Mouse (Mus musculus): Measurements from ENCODE around the gene Nr3c2.

Nr3c2 gene

DNA sequence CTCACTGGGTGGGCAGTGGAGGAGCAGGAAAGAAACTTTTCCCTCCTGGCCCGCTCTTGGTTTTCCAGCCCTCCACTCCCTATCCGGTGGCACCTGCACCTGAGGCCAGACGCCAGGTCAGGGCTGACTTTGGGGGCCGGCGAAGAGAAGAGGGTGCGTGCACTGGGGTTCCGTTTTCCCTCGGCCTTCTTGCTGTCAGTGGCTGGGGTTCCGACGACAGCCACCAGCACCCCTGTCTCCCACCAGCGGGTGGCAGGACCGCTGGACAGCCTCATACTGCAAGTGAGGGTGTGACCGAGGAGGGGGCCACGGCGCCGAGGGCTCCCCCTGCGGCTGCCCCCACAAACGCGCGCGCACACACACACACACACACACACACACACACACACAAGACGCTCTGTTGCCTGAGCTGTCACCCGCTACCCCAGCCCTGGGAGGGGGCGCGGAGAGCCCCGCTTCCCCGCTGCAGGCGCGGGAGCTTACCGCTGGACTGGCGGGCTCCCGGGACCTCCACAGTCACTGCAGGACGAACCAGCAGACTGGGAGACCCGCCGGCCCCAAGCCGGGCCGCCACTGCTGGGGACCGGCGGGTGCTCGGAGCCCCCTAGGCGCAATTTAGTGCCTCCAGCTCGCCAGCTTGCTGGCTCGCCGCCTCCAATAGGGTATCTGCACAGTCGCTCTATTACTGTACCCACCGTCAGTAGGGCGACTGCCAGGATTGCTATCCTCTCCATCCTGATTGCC lies at the start of gene Nr3c2:
TSS of gene Nr3c2 (plus strand) at position 32 of the 744 bp plus-strand sequence.
- CTCF ChIA-PET: no interaction called here

DNA sequence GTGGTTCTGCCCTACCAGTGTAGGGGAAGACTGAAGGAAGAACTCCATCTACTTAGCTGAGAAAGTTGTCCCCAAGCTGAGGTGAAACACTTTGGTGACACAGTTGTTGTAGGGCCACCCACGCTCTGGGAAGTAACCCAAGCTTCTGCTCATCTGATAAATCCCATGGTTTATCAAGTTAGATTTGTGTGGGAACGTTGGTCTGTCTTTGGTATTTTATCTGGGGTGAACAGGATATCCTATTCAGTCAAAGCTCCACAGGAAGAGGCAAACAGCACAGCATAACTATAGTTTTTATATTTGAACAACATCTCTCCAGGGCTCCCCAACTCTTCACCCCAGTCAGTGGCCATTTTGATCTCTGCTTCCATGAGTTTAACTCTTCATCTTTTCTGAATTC lies 40.7 kb upstream of the Nr3c2 start:
- CTCF ChIA-PET: no interaction called here

DNA sequence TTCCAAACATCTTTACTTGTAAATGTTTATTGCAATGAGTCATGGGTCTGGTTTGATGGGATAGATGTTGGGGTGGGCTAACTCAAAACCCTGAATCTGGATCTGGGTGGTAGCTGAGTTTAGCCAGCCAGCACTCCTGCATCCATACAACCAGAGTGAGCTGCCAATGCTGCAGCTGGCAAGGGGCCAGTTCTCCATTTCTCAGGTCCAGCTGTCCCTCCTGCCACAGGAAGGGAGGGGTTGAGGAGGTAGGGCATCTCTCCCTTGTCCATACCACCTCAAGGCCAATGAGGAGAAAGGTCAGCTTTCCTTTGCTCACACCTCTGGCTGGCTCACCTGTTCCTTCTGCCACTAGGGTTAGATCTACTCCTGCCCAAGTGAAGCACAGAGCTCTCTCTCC lies 39.5 kb upstream of the Nr3c2 start:
- CTCF ChIA-PET: no interaction called here

DNA sequence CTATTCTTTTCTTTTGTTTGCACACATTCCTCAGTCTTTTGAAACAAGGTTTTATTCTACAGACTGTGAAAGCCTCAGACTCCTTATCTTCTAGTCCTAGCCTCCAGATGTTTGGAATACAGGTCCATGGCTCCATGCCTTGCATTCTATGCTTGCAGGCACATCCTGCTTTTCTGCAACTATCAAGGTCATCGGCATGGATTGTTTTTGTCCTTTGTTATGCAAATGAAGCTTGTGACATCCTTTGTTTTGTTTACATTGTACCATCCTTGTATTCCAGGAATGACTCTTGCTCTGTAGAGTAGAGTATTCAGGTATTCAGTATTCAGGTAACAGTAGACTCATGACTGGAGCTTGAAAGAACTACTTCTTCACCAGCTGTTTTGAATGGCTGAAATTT lies 36.2 kb upstream of the Nr3c2 start:
- CTCF ChIA-PET: no interaction called here

DNA sequence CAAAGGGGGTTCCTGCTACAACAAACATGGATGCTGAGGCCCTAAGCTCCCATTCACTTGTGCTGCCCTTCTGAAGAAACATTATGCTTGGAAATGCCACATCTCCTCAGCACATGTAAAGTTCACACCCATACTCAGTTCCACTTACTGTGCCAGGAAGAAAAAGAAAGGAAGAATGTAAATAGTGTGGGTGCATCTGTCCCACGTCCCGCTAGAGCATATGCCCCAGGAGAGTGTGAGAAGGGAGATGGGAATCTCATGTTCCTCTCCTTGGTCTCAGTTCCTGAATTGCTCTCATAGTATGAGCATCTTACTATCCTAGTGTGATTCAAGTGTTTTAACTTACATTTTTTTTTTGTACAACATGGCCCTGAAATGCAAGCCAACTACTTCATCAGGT lies 22.4 kb upstream of the Nr3c2 start:
- CTCF ChIA-PET: no interaction called here

DNA sequence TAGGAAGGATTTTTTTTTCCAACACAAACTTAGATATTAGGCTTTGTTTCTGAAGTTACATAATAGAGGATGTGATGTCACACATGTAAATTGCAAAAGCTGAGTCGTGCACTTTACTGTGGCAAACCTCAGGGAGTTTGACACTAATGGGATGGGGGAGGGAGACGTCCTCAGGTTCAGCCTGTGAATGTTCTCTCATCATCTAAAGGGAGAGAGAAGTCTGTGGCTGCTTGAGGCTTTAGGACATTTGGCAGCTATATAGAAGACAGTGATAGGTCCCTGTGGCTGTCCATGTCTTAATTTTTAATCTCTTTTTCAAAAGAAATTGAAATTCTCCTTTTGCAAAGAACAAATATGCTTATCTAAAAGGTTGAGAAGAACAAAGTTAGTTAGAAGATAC lies 2.2 kb upstream of the Nr3c2 start:
- CTCF ChIA-PET: no interaction called here

DNA sequence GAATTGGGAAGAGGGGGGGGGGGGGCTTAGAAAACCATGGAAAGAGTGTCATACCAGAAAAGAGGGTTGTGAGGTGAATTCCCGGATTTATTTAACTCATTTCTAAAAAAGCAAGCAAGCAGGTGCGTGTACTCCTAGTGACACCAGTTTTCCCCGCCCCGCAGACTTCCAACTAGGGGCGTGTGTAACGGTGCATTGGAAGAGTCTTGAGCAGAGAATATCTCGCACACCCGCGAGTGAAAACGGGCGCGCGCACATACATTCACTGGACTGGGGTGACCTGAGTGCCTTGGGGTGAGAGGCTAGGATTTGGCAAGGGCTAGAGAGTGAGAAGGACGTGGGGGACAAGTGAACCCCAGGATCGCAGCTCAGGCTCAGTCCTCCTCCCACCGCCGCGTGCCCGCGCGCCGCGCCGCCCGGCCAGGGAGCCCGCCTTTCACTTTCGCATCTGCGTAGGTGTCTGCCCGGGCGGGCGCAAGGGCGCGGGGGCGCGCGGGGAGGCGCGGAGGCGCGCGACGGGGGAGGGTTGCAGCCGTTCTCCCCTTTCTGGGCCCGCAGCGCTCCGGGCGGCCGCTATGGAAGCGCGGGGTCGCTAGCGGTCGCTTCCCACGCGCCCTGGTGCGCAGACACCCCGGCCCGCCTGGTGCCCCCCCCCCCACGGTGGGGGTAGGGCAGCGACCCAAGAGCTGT lies 376 bp upstream of the Nr3c2 start:
- CTCF ChIA-PET: no interaction called here

DNA sequence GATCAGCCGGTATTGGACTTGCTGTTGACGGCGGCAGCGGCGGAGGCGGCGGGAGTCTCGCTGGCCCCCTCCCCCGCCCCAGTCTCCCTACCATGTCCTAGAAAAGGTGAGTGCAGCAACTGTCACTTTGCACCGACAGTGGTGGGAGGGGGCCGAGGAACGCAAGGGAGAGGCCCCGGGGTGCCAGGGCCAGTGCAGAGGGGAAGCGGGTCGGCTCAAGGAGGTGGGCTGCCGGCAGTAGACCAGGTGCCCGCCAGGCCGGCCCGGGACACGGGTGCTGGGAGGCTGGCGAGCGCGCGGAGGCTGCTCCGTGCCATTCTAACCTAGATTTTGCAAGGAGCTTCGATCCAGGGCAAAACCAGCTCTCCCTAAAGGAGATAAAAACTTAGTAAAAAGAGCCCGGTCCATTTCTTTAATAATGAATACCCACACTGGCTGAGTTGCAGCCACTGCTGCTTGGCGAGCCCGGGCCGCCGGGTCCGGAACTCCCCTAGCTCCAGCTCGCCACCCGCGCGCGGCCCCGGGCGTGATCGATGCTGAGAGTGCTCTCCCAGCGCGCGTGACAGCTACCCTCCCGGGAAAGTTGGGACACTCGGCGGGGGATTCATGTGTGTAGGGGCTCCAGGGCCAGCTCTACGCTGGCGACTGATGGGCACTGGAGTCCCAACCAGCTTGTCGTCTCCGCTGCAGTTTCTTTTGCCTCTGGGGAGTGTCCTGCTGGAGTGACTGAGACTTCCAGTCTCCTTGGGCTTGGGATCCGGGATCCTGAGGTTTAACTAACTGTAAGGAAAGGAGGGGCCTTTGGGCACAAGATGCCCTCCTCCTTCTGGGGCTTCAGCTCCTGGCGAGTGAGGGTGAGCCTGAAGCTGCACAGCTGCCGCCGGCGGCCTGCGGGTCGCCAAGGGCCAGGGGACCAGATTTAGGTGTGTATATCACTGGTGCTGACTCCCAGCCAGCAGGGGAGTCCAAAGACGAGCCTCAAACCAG lies 1.2 kb downstream of the Nr3c2 start:
- CTCF ChIA-PET: interaction anchor here (0.6 kb wide), 1 partner anchor 201 kb away, joined by 9 read pairs; no protein-coding TSS in a partner anchor

DNA sequence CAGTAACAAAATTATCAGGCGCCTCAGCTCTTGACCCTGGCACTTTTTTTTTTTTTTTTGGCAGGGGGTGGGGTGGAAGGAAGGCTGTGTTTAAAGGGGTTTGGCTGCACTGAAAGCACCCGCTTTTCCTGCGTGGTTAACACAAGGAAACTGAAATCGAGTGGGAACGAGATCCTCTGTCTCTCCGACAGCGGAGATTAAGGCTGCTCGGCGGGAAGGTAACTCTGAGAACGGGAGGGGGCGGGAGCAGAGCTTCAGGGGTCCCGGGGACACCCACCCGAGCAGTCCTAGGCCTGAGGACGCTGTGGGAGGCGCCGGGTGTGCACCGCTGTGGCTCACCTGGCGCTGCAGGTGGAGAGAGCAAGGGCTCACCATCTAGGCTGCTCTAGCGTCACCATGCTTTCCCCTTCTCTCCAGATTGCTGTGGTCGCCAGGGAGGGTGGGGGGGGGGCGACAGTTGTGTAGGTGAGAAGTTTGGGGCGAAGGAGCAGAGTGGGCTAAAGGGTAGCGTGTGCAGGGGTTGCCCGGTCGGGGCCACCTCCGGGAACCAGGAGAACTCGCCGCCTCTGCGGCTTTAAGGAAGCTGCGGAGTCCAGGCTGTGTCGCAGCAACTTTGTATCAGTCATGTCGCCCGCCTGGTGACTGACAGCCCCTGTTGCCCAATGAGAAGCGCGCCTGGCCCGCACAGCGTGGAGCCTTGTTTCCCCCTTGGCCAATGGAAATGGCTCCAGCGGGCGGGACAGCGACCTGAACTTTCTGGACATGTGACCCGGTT lies 2.4 kb downstream of the Nr3c2 start:
- CTCF ChIA-PET: interaction anchor here (0.6 to 0.7 kb wide), 2 partner anchors 15 to 200 kb away, joined by 3 to 9 read pairs; no protein-coding TSS in a partner anchor

DNA sequence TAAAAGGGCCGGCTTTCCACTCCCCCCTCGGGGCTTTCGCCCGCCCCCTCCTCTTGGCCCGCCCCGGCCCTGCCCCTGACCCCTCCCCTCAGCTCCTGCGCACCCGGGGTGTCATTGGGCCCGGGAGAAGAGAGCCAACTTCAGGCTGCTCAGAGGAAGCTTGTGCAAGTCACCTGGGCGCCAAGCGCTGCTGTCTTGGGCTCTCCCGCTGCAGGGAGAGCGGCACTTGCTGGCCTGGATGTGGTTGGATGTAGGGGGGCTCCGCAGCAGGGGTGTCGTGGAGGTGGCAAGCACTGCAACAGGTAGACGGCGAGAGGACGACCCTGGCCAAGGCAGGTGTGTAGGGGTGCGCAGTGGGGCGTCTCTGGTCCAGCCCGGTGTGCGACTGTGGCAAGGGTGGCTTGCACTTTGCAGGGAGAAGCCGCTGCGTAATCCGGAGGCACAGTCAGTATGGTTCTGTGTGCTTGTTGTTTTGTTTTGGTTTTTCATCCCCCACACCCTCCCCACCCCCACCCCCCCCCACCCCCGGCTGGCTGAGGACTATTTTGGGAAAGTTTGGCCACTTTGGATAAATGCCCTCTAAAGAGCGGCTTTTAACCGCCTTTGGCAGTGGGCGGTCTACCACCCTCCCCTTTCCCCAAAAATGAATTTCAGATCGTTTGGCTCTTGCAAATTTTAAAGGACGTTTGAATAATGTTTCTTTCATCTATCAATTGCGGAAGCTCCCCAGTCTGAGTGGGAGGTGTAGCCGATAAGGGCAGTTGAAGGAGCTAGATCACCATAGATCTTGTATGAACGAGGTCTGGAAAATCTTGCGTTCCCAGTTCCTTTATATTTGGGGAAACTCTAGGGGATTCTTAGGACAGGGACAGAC lies 3.2 kb downstream of the Nr3c2 start:
- CTCF ChIA-PET: interaction anchor here (0.6 to 0.7 kb wide), 2 partner anchors 14 to 121 kb away, joined by 3 to 5 read pairs; no protein-coding TSS in a partner anchor

DNA sequence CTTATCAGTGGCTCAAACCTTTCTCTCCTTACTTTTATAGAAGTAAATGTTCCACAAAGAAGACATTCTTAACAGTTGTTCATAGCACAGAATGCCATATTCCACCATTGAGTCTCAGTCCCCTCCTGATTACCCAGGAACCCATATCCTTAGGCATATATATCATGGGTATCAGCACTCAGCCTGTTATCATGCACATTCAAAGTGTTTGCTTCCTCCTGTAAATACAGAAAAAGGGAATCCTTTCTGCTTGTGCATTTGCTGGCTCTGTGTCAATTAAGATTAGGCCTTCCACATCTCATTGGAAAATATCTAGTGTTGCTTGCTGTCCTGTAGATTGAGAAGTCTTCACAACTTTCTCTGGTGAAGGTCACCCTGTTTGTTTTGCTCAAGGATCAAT lies 12.0 kb downstream of the Nr3c2 start:
- CTCF ChIA-PET: no interaction called here

DNA sequence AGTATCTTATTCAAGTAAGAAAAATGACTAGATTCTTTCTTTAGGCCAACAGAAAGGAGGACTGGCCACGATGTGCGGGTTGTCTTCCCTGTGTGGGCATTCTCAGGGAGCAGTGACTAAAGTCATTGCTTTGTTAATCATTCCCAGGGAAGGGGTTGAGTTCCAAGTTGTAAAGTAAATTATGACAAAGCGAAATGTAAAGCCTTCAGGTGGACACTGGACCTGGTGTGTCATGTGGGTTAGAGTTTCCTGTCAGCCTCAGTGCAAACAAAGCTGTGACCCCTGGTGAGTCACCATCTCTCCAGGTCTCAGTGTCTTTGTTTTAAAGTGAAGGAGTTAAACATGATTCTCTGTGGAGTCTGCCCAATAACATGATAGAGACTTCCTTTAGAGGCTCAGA lies 13.4 kb downstream of the Nr3c2 start:
- CTCF ChIA-PET: no interaction called here

DNA sequence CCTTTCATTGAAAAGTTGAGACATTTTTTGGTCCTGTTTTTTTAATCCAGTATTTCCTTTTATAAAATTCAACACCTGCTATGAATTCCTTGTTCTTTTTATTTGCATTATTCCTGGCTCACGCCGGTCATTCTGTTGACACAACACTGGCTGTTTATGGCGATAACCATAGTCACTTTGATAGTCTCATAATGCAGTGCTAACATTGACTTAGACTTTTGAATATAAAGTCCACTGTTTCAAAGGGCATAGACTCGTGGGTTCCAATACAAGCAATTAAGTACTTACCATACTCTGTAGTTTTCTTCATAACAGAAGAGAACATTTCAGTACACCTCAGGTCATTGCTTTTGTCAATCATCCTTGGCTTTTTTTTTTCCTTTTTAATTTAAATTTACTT lies 14.0 kb downstream of the Nr3c2 start:
- CTCF ChIA-PET: no interaction called here

DNA sequence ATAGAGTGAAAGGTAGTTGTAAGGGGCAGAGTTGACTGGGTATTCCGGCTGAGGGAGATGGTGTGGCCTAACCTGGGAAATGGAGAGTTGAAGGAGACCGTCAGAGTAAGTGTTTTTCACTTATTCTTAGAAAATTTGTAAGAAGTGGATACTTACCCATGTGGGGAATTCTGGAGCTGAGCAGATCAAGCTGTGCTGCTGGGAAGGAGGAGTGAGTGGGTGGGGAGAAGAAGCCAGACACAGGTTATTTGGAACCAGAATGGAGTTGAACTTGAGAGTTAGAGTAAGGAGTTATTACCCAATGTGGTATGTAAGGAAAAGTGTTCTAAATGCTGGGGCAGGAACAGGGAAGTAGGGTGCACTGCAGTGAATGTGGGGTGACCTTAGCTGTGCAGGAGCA lies 16.0 kb downstream of the Nr3c2 start:
- CTCF ChIA-PET: no interaction called here

DNA sequence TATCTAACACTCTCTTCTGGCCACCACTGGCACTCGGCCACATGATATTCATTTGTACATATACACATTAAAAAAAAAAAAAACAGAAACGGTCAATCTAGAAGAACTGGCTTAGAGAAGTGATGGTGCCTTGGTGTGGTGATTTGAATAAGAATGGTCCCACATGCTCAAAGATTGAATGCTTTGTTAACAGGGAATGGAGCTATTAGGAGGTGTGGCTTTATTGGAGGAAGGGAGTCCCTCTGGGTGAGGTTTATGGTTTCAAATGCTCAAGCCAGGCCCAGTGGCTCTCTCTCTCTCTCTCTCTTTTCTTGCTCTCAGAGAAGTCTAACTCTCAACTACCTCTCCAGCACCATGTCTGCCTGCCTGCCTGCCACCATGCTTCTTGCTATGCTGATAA lies 20.3 kb downstream of the Nr3c2 start:
- CTCF ChIA-PET: no interaction called here

DNA sequence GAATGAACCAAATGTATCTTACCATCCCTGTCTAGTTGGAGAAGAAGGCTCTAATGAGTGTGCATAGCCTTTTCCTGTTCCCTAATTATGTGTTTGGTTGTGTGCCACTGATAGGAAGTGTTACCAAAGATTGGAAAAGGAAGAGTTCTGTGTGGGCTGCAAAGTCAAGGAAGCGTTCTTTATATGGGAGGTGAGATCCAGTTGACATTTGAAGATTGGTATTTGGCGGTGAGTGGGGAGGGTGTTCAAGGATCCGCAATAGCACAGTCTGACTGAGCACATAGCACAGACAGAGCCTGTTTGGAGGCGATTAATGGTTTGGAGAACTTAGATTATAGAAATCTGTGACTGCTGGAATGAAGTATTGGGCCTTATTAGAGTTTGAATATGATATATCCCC lies 24.9 kb downstream of the Nr3c2 start:
- CTCF ChIA-PET: no interaction called here

DNA sequence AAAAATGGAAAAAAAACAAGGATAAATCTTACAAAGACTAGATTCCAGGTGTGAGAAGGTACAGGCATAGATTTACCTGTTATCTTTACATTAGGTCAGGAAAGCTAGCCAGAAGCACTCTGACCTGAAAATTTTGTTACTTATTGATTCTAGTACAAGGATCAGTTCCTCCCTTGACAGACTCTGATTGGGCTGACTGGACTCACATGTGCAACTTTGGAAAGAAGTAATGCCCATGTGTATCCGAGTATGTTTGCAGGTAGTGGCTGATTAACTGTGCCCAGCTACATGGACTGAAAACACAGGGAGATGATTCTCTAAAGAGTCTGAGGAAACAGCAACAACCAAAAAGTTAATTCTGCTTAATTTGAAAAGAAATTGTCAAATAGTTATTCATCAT lies 29.1 kb downstream of the Nr3c2 start:
- CTCF ChIA-PET: no interaction called here

DNA sequence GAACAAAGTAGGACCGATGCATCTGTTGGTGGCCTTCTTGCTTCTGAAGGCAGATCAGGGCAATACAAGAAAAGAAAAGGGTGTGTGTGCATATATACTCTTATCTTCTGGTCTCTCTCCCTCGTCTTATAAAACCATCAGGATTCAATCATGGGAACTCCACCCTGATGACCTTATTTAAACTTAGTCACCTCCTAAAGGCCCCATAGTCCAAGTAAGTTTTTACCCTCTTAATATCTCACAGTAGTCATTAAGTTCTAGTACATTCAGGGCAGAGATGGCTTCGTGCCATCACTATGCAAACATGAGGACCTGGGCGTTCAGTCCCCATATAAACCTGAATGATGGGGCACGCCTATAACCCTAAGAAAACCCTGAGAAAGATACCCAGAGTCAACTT lies 29.6 kb downstream of the Nr3c2 start:
- CTCF ChIA-PET: interaction anchor here (0.6 kb wide), 1 partner anchor 146 kb away, joined by 4 read pairs; no protein-coding TSS in a partner anchor

DNA sequence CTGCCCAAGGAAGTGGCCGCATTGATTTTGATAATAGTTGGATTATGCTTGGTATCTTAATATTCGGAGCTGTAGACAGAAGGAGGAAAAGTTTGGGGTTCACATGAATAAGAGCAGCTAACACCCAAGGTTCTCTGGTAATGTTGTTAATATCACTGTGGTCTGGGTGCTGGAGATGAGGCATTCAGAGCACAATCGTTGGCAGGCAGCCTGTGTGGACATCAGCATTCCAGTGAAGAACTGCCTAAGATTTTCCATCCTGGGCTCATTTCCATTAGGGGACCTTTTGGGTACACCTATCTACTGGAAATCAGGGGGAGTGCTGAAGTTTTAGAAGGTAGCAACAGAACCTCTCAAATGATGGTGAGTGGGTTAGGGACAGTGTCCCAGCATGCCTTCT lies 65.8 kb downstream of the Nr3c2 start:
- CTCF ChIA-PET: no interaction called here

DNA sequence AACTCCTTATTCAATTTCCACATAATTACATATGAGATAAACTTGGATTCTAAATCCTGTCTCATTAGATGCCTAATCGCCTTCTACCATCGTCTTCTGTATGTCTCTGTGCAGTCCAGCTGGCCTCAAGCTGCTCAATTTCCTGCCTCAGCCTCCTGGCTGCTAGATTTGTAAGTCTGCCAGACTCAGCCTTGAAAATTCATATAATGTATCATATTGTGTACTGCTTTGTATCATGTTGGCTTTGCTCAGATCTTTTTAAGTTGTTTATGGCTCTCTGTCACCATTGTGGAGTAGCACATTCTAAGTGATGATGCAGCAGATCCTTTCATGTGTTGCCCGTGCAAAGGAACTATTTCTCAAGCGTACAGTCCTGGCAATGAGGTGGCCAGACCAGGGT lies 71.9 kb downstream of the Nr3c2 start:
- CTCF ChIA-PET: no interaction called here

Measured in spleen, embryonic (tissue).